Mouse (Mus musculus) olfactory bulb, adult 2 months (tissue): Measurements from ENCODE around the gene Sds. TPM values are rescaled to one million over a fixed set of nuclear protein-coding genes. Genes with fewer than 3 reads are reported as not detected.

Experiments used
- H3K27ac ChIP-seq: fragments of 200-500 bp; 2 replicates; pipeline ENCODE4 v1.5.1; 2012; ENCODE audit warnings: low read depth, low read length; ENCODE audit not compliant: insufficient read depth
- H3K4me1 ChIP-seq: fragments of 200-500 bp; 2 replicates; pipeline ENCODE4 v1.6.1; 2012; ENCODE audit warnings: low read length; ENCODE audit not compliant: control insufficient read depth, insufficient read depth
- H3K4me3 ChIP-seq: fragments of 200-500 bp; 2 replicates; pipeline ENCODE4 v1.5.1; 2012; ENCODE audit warnings: mild to moderate bottlenecking, low read depth, low read length, moderate library complexity; ENCODE audit not compliant: insufficient read depth
- CTCF ChIP-seq: fragments of 200-500 bp; IDR thresholded peaks from 2 replicates; pipeline ENCODE4 v1.5.1; 2012; ENCODE audit warnings: low read depth, mild to moderate bottlenecking, low read length, moderate library complexity; ENCODE audit not compliant: insufficient read depth
- POLR2A ChIP-seq: fragments of 200-500 bp; IDR thresholded peaks from 2 replicates; pipeline ENCODE4 v1.6.1; 2012; ENCODE audit warnings: mild to moderate bottlenecking, low read depth, low read length, moderate library complexity; ENCODE audit not compliant: insufficient read depth
- WGBS: fragments of 180-500 bp; shearing (Covaris S2); methylation state at CpG from one replicate; pipeline ENCODE4 v1.1.7; 2018; 5-methylcytosine and 5-hydroxymethylcytosine counted together
- polyA plus RNA-seq: library from polyadenylated mRNA; stranded (reverse); fragments of >200 nt; gene quantifications from 2 replicates; pipeline ENCODE4 v1.2.4, GENCODE M21; 2012; ENCODE audit warnings: low replicate concordance; ENCODE audit not compliant: missing spikeins, insufficient read depth, insufficient read length

Sds gene
- not detected in 2 replicates for polyA plus RNA-seq

DNA sequence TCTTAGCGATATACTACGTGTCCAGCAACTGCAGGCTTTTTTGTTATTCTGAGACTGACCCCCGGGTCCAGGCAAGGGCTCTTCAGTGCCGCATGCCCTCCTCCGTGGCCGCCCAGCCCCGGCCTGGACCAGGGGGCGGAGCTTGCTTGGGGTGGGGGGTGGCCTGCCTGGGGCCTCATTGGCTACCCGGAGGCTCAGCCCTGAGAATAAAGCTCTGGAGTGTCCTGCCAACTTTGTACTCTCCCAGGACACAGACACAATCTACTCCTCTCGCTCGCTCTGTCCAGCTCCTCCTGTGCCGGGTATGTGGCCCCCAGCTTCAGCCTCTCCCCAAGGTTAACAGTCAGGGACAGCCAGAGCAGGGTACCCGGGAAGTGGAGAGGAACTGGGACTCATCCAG lies at the start of gene Sds:
TSS of gene Sds (plus strand) at position 231 of the 400 bp plus-strand sequence.
- TF ChIP-seq CTCF (no peak), POLR2A (no peak)
- Histone ChIP-seq H3K27ac (no peak within 1 kb of the TSS), H3K4me1 (no peaks in the 10 kb centered on the region), H3K4me3 (no peak within 1 kb of the TSS)
- 24% methylated on average over 13 of the region's 13 CpGs for WGBS

DNA sequence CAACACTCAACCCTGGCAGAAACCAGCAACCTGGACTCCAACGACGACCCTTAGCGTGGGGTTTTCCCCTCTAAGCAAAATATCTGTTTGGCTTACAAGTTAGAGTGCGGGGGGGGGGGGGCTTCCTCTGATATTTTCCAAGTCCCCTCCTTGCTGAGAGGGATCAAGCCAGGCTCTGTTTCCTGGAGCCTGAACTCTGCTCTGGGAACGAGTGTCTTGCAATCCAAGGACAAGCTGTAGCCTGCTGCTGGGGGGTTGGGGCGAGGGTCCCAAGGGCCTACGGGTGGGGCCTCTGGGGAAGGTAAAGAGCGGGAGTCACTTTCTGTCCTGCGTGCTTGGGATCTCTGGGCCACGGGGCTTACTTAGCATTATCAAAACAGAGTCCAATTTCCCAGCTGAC lies 49.8 kb upstream of the Sds start:
- H3K27ac ChIP-seq, result no peak overlapping the region
- peaks cover 3% of the 10 kb centered on the region; the same call in 1 of the 2 replicates for H3K4me1 ChIP-seq
- no peak overlapping the region for H3K4me3 ChIP-seq
- TF ChIP-seq CTCF (no peak), POLR2A (no peak)
- 2% methylated on average over 10 of the region's 10 CpGs for WGBS

DNA sequence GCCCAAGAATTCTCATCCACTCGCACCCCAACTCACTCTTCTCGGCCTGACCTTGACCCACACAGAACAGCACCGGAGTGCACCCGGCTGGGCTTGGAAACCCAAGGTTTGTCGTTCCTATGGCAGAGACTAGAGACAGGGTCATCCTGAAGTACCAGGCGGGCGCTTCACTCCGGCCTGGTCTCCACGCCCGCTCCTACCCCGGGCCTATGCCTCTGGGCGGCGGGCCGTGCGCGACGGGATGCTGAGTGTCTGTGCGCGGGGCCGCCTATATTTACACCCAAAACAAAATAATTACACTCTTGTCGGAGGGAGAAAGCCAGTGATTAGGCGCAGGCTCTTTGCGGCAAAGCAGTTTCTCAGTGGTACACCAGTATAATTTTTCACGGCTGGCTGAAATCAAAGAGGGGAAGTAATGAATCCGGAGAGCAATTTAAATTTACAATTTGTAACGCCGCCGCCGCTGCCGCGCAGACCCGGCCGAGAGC lies 48.8 kb upstream of the Sds start:
- TF ChIP-seq CTCF, result no peak
- no peak for TF ChIP-seq POLR2A
- Histone ChIP-seq H3K4me3 (no peak overlapping the region), H3K27ac (no peak overlapping the region), H3K4me1 (peaks cover 7% of the 10 kb centered on the region; the same call in 1 of the 2 replicates)
- 1% methylated on average over 33 of the region's 33 CpGs for WGBS

DNA sequence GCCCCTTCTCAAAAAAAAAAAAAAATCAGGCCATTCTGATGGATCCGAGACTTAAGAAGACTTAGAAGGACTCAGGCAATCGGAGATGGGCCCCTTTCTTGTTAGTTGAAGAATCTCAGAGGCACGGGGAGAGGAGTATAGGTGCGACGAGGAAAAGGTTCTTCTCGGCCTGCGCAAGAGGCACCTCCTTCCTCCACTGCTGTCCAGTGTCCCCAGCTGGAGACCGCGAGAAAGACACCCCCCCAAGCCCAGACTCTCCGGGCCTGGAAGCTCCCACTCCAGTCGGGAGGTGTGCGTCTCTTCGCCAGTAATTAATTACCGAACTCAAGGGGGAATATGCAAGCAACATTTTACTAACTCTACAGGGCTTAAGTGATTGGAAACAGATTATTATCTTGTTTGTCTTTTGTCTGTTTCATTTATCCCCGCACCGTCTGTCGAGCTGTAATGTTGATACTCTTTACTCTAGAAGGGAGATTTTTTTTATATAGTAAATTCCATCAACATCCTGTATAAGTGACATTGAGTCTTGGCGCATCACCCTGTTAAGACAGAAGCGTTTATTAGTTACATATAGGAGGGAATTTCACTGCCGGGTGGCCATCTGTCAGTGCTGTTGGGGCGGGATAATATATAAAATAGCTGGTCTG lies 48.0 kb upstream of the Sds start:
- no peak overlapping the region for H3K4me3 ChIP-seq
- no peak overlapping the region for H3K27ac ChIP-seq
- no peak for TF ChIP-seq POLR2A
- no peak for TF ChIP-seq CTCF
- peaks cover 7% of the 10 kb centered on the region; the same call in 1 of the 2 replicates for H3K4me1 ChIP-seq
- 5% methylated on average over 21 of the region's 21 CpGs for WGBS

DNA sequence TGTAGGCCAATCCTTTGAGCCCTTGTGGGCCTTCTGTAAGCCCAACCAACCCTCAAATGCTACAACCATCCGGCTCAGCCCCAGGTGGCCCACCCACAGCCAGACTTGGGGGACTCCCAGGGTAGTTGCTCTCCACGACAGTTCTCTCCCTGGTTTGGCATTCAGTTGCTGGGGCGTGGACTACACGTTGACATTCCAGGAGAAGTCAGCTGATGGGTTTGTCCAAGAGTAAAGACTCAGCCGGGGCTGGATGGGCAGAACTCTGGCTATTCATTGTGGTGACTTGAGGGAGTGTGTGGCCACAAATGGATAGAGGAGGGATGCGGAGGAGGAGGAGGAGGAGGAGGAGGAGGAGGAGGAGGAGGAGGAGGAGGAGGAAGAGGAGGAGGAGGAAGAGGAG lies 47.3 kb upstream of the Sds start:
- H3K4me1 ChIP-seq, result peaks cover 7% of the 10 kb centered on the region; the same call in 1 of the 2 replicates
- no peak for TF ChIP-seq CTCF
- TF ChIP-seq POLR2A, result no peak
- no peak overlapping the region for H3K4me3 ChIP-seq
- no peak overlapping the region for H3K27ac ChIP-seq
- 6% methylated on average over 5 of the region's 6 CpGs for WGBS

DNA sequence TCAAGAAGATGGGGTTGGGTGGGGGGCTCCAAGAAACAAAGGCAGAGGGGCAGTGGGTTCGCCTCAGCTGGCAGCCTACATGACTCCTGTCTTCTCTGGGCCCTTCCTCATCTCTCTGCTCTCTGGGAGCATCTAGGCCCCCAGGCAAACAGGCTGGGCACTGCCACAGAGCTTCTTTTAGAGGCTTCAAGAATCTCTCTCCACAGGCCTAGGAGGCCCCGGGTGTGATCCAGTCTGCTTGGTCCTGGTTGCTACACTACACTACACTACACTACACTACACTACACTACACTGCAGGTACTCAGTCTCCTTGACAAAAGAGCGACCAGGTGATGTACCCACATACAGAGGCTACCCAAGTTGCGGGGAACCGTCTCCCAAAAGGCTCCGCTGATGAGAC lies 46.6 kb upstream of the Sds start:
- WGBS, result 21% methylated on average over 6 of the region's 6 CpGs
- no peak for TF ChIP-seq CTCF
- no peak for TF ChIP-seq POLR2A
- peaks cover 7% of the 10 kb centered on the region; the same call in 1 of the 2 replicates for H3K4me1 ChIP-seq
- no peak overlapping the region for H3K27ac ChIP-seq
- H3K4me3 ChIP-seq, result no peak overlapping the region

DNA sequence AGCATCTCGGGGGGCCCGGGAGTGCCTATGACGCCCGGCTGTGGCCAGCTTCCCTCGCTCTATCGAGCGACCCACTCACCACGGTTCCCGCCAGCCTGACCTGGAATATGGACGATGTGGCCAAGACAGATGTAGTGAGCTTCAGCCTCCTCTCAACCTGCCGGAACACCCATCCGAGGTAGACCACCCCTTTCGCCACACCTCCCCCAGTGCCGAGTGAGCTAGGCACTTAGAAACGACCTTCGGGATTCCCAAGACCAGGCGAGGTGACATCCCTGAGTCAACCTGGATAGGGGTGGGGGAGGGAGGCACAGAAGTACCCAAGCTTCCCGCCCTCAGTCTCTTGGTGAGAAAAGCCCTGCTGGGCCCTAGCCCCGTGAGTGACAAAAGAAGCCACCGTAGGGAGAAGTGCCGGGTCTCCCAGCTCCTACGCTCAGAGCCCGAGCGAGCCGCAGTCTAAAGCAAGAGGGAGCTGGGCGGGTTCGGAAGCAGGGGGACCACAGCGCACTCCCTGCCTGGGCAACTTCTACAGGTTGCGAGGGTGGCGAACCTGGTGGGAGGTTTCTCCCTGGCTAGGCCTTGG lies 45.2 kb upstream of the Sds start:
- Histone ChIP-seq H3K4me3 (no peak overlapping the region), H3K4me1 (peaks cover 7% of the 10 kb centered on the region; the same call in 1 of the 2 replicates), H3K27ac (no peak overlapping the region)
- WGBS, result 3% methylated on average over 30 of the region's 30 CpGs
- no peak for TF ChIP-seq CTCF
- no peak for TF ChIP-seq POLR2A

DNA sequence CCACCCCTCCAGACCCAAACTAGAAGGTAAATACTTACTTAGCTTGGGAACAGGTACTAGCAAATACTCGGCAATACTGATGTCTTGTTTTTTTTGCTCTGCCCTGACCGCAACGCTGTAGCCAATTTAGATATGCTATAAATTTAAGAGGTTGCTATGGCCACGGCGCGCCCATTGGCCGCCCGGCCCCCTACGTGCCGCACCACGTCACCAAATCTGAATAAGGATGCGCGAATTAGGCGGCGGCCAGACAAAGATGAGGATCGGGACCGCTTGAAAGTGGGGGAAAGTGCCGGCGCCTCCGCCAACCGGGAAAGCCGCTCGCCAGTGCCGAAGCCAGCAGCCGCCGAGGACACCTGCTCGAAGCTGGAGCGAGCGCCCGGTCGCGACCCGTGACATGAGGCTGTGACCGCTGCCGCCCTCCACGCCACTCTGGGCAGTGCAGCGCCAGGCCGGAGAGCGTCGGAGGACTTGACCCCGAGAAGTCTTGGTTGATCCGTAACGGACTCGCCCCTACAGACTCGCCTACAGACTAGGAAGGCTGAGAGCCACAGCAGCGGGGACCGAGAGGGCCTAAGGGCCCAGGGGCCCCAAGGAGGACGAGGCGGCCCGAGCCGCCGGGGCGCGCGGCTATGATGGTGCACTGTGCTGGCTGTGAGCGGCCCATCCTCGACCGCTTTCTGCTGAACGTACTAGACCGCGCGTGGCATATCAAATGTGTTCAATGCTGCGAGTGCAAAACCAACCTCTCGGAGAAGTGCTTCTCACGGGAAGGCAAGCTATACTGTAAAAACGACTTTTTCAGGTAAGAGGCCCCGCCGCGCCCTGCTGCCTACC lies 44.5 kb upstream of the Sds start, which contains the start of gene Lhx5:
TSS of gene Lhx5 (plus strand) at position 51 of the 837 bp plus-strand sequence.
- no peak within 1 kb of the TSS for H3K27ac ChIP-seq
- no peak within 1 kb of the TSS for H3K4me3 ChIP-seq
- H3K4me1 ChIP-seq, result peaks cover 7% of the 10 kb centered on the region; the same call in 1 of the 2 replicates
- WGBS, result 1% methylated on average over 69 of the region's 69 CpGs
- TF ChIP-seq CTCF (no peak), POLR2A (no peak)

DNA sequence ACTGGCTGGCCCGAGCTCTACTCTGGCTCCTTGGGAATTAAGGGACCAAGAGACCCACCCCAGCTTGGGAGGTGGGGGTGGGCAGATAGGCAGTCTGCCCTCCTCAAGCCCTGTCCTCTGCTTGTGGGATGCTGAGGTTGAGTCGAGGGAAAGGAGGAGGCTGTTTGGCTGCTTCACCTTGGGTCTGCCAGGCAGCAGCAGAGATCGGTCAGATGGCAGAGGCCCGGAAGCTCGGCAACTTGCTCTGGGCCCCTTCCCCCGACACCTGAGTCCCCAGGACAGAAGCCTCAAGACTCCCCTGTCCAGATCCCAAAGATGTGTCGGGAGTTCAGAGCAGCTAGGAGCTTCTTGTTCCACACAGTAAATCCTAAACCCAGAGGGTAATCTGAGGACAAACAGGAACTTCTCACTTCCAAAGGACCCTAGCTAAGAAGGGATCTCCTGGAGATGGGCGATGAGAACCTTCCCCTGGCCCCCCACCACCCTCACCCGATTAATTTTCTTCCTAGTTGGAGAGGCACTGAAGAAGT lies 43.8 kb upstream of the Sds start:
- WGBS, result under 1% methylated on average over 9 of the region's 9 CpGs
- TF ChIP-seq POLR2A, result no peak
- TF ChIP-seq CTCF, result no peak
- Histone ChIP-seq H3K4me1 (0 out of 2 replicates have a peak, but pooled peaks cover 4% of the 10 kb centered on the region), H3K4me3 (no peak overlapping the region), H3K27ac (no peak overlapping the region)
